Mouse (Mus musculus) ZHBTc4 (cell line): ENCODE results near the gene Aldh1a3.
A peak's percentile ranks its signal among the peaks of the same experiment; 100 is the strongest.

ENCODE experiments used
- DNase-seq: peaks from one replicate; pipeline ENCODE4 v3.0.0-alpha.2; 2011; ENCODE audit warnings: low read depth, low spot score

The Aldh1a3 gene

GRCm38 (mm10) chr7:66370970-66371369, 56.3 kb downstream of the Aldh1a3 start:
- no peak for DNase-seq

- no peak for DNase-seq
These were observed 57.3 kb downstream of the Aldh1a3 start for GRCm38 (mm10) chr7:66369934-66370445.

- DNase-seq: peak; percentile 67
These were observed 58.0 kb downstream of the Aldh1a3 start for GRCm38 (mm10) chr7:66369071-66369933.

GRCm38 (mm10) chr7:66365904-66366303, 61.4 kb downstream of the Aldh1a3 start, which contains the start of gene Gm10974:
Gm10974 (plus strand) TSS chr7:66365905.
- no peak for DNase-seq

- no peak for DNase-seq
These were observed 61.9 kb downstream of the Aldh1a3 start for GRCm38 (mm10) chr7:66365411-66365810.

- DNase-seq: no peak
These were observed 62.8 kb downstream of the Aldh1a3 start for GRCm38 (mm10) chr7:66364491-66364890.

- no peak for DNase-seq
These were observed 68.3 kb downstream of the Aldh1a3 start for GRCm38 (mm10) chr7:66359044-66359443.

GRCm38 (mm10) chr7:66358461-66358860, 68.9 kb downstream of the Aldh1a3 start:
- no peak for DNase-seq

GRCm38 (mm10) chr7:66355791-66356522, 71.4 kb downstream of the Aldh1a3 start:
- no peak for DNase-seq

- no peak for DNase-seq
These were observed 72.4 kb downstream of the Aldh1a3 start for GRCm38 (mm10) chr7:66354911-66355310.

GRCm38 (mm10) chr7:66351074-66351473, 76.2 kb downstream of the Aldh1a3 start:
- DNase-seq: no peak

GRCm38 (mm10) chr7:66349670-66350069, 77.6 kb downstream of the Aldh1a3 start:
- DNase-seq: no peak

GRCm38 (mm10) chr7:66348588-66348987, 78.7 kb downstream of the Aldh1a3 start:
- no peak for DNase-seq

- DNase-seq: no peak
These were observed 80.2 kb downstream of the Aldh1a3 start for GRCm38 (mm10) chr7:66346959-66347663.

- no peak for DNase-seq
These were observed 84.0 kb downstream of the Aldh1a3 start for GRCm38 (mm10) chr7:66343307-66343706.

- no peak for DNase-seq
These were observed 84.5 kb downstream of the Aldh1a3 start for GRCm38 (mm10) chr7:66342831-66343230.

- peak; percentile 70 for DNase-seq
These were observed 85.0 kb downstream of the Aldh1a3 start for GRCm38 (mm10) chr7:66342323-66342722.
